Mouse (Mus musculus) heart, postnatal 0 days (tissue): ENCODE data around the gene Frat1.

Experiments
- CTCF ChIP-seq: IDR thresholded peaks from 2 replicates; pipeline ENCODE4 v1.5.1; 2016; ENCODE audit warnings: antibody characterized with exemption, control low read depth, low read depth
- EP300 ChIP-seq: IDR thresholded peaks from 2 replicates; pipeline ENCODE4 v1.6.1; 2016; ENCODE audit warnings: antibody characterized with exemption, low read depth

DNA sequence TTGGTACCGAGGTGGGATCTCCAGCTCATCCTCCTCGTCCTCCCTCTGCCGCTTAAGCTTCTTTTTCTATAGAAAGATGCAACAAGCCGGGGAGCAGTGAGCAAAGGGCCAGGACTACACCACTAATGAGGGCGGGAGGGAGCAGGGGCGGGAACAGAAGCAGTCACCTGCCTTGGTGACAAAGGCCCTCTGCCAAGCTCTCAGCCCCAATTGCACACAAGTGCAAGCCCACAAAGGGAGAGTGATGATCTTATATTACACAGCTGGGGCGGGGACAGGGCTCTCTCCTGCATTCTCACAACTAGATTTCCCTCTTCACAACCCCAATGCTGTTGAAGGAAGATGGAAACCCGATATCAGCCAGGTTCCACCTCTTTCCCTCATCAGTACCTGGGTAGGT lies 36.9 kb downstream of the Frat1 start:
- TF ChIP-seq CTCF (no peak), EP300 (no peak)
